Mouse (Mus musculus) kidney, postnatal 0 days (tissue): ENCODE results near the gene Ifitm2. TPM values are rescaled to one million over a fixed set of nuclear protein-coding genes. Genes with fewer than 3 reads are reported as not detected.

ENCODE experiments used
- ATAC-seq: fragments of 200-750 bp; cut with Nextera tagmentation; replicated peaks from 2 replicates; pipeline ENCODE4 v1.8.0; 2017; ENCODE audit warnings: low read depth, moderate number of reproducible peaks, moderate TSS enrichment, moderate library complexity; ENCODE audit not compliant: low FRiP score
- DNase-seq: peaks from one replicate; pipeline ENCODE4 v3.0.0-alpha.2; 2016; ENCODE audit warnings: low spot score
- H3K27ac ChIP-seq: fragments of 300-500 bp; sonication (generic); 2 replicates; pipeline ENCODE4 v1.5.1; 2014; ENCODE audit warnings: mild to moderate bottlenecking
- H3K27me3 ChIP-seq: fragments of 300-500 bp; sonication (generic); 2 replicates; pipeline ENCODE4 v1.6.1; 2014; ENCODE audit warnings: low read length, mixed read lengths; ENCODE audit not compliant: insufficient read depth
- H3K36me3 ChIP-seq: fragments of 300-500 bp; sonication (generic); 2 replicates; pipeline ENCODE4 v1.6.1; 2014; ENCODE audit warnings: low read length, mixed read lengths; ENCODE audit not compliant: insufficient read depth
- H3K4me1 ChIP-seq: fragments of 300-500 bp; sonication (generic); replicated peaks from 2 replicates; pipeline ENCODE4 v1.6.1; 2014; ENCODE audit warnings: antibody characterized with exemption, low read length, mixed read lengths; ENCODE audit not compliant: insufficient read depth
- H3K4me2 ChIP-seq: fragments of 300-500 bp; sonication (generic); 2 replicates; pipeline ENCODE4 v1.6.1; 2014; ENCODE audit warnings: mild to moderate bottlenecking, low read length, moderate library complexity, mixed read lengths
- H3K4me3 ChIP-seq: fragments of 300-500 bp; sonication (generic); replicated peaks from 2 replicates; pipeline ENCODE4 v1.5.1; 2014; ENCODE audit warnings: low read depth, low read length
- H3K9ac ChIP-seq: fragments of 300-500 bp; sonication (generic); 2 replicates; pipeline ENCODE4 v1.6.1; 2014; ENCODE audit warnings: low read depth, low read length
- H3K9me3 ChIP-seq: fragments of 300-500 bp; sonication (generic); replicated peaks from 2 replicates; pipeline ENCODE4 v1.6.1; 2016; ENCODE audit warnings: low read length, inconsistent platforms, mixed read lengths
- CTCF ChIP-seq: IDR thresholded peaks from 2 replicates; pipeline ENCODE4 v1.5.1; 2016; ENCODE audit warnings: antibody characterized with exemption, low read depth, mild to moderate bottlenecking, moderate library complexity
- WGBS: fragments of 180-500 bp; shearing (Covaris S2); extraction: QIAGEN DNeasy Blood & Tissue Kit; methylation state at CpG from one replicate; pipeline ENCODE4 v1.1.7; 2014; 5-methylcytosine and 5-hydroxymethylcytosine counted together
- polyA plus RNA-seq: library from polyadenylated mRNA; unstranded; fragments of >200 nt; fragmentation: Nextera tagmentation; extraction: Ambion mirVana; gene quantifications from 2 replicates; pipeline ENCODE4 v1.2.1, GENCODE M21; 2015

The Ifitm2 gene
- polyA plus RNA-seq, 1 experiment from 2014 or later = 1,251 TPM

- H3K4me1 ChIP-seq = 0 out of 2 replicates have a peak, but pooled peaks cover 3% of the 10 kb centered on the region
- 84% methylated on average over 10 of the region's 10 CpGs for WGBS
- H3K4me2 ChIP-seq = no peak overlapping the region
- no peak for TF ChIP-seq CTCF
- H3K27ac ChIP-seq = 0 out of 2 replicates have a peak overlapping the region, but pooled peaks have one; percentile 88
- no peak overlapping the region for H3K9ac ChIP-seq
- no peak for ATAC-seq
- DNase-seq = no peak
- H3K36me3 ChIP-seq = 0 out of 2 replicates have a peak, but pooled peaks cover 15% of the 10 kb centered on the region
- no peaks in the 10 kb centered on the region for H3K27me3 ChIP-seq
- no peaks in the 10 kb centered on the region for H3K9me3 ChIP-seq
- H3K4me3 ChIP-seq = no peak overlapping the region
Observed at GRCm38 (mm10) chr7:140942811-140943210, 13.0 kb downstream of the Ifitm2 start.

- 43% methylated on average over 9 of the region's 9 CpGs for WGBS
- H3K27ac ChIP-seq = peak overlapping the region; percentile 88
- no peaks in the 10 kb centered on the region for H3K9me3 ChIP-seq
- H3K4me3 ChIP-seq = peak overlapping the region; percentile 45
- 0 out of 2 replicates have a peak, but pooled peaks cover 3% of the 10 kb centered on the region for H3K4me1 ChIP-seq
- DNase-seq (no peak), ATAC-seq (no peak; the same call in 1 of the 2 replicates)
- H3K9ac ChIP-seq = peak overlapping the region; percentile 65
- no peak for TF ChIP-seq CTCF
- peak overlapping the region; percentile 62 for H3K4me2 ChIP-seq
- 0 out of 2 replicates have a peak, but pooled peaks cover 12% of the 10 kb centered on the region for H3K36me3 ChIP-seq
- no peaks in the 10 kb centered on the region for H3K27me3 ChIP-seq
Observed at GRCm38 (mm10) chr7:140942341-140942740, 13.4 kb downstream of the Ifitm2 start.

DNA sequence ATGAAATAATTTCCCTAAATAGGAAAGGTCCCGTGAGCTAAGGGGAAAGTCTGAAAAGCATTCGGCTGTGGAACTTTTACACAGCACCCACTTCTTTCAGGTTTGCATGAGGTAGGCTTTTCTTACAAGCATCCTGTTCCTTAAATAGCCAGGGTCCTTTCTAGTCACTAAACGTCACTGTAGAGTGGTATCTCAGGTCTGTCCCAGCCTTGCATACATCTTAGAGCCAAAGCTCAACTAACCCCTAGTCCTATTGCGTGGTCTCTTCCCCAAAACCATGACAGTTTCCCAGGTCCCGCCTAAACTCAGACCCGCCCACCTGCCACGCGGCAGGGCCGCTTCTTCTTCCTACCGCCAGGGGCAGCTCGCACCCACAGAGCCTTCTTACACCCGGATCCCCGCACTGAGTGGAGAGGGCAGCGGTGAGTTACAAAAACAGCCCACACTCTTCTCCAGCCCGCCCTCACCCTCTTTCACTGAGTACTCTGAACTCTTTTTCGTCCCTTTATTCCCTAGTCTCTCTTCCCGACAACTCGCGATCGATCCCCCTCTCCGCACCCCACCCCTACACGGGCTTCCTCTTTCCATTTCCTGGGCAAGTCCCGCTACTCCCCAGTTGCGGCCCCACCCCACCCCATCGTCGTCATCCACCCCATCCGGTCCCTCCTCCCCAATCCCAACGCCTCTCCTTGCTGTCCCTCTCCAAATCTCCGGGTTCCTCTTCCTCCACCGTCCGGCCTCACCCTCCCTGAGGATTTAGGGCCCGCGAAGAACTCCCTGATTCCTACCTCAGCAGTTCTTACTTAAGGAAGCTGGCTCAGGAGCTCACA, 14.3 kb downstream of the Ifitm2 start, which contains the start of gene Pgghg:
TSS of gene Pgghg (plus strand) at position 170 of the 830 bp plus-strand sequence.
- DNase-seq (peak; percentile 95), ATAC-seq (peak; percentile 84)
- Histone ChIP-seq H3K27ac (peak within 1 kb of the TSS; percentile 88), H3K36me3 (0 out of 2 replicates have a peak, but pooled peaks cover 6% of the 10 kb centered on the region), H3K27me3 (no peaks in the 10 kb centered on the region), H3K4me1 (0 out of 2 replicates have a peak, but pooled peaks cover 3% of the 10 kb centered on the region), H3K9me3 (no peaks in the 10 kb centered on the region), H3K4me3 (peak within 1 kb of the TSS; percentile 45), H3K4me2 (peak within 1 kb of the TSS; percentile 62), H3K9ac (peak within 1 kb of the TSS; percentile 65)
- 2% methylated on average over 33 of the region's 33 CpGs for WGBS
- TF ChIP-seq CTCF = peak; percentile 91

DNA sequence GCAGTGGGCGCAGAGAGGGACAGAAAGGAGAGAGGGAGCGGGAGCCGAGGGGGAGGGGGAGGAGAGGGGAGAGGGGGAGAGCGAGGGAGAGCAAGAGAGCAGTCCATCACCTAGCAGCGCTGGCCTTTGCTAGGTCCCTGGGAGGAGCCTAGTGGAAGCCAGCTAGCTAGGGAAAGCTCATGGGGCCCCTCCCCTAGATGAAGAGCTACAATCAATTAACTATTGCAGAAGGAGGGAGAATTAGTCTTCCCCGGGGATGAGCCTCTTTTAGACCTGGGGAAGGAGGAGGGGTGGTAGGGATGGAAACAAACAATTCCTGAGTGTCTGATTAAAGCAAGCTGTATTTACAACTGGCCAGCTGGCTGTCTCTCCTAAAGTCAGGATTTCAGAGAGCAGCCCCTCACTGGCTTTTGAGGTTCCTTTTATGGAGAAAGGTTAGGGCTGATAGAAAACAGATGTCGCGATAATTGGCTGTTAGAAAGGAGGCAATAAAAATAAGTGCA, 16.1 kb downstream of the Ifitm2 start:
- H3K4me3 ChIP-seq = no peak overlapping the region
- H3K9me3 ChIP-seq = no peaks in the 10 kb centered on the region
- 0 out of 2 replicates have a peak, but pooled peaks cover 3% of the 10 kb centered on the region for H3K4me1 ChIP-seq
- 0 out of 2 replicates have a peak, but pooled peaks cover under 1% of the 10 kb centered on the region for H3K36me3 ChIP-seq
- H3K4me2 ChIP-seq = peak overlapping the region; percentile 30; the same call in 1 of the 2 replicates
- ATAC-seq = no peak
- H3K27ac ChIP-seq = no peak overlapping the region
- no peaks in the 10 kb centered on the region for H3K27me3 ChIP-seq
- H3K9ac ChIP-seq = no peak overlapping the region
- DNase-seq = peak; percentile 79
- WGBS = 8% methylated on average over 8 of the region's 8 CpGs
- no peak for TF ChIP-seq CTCF

DNA sequence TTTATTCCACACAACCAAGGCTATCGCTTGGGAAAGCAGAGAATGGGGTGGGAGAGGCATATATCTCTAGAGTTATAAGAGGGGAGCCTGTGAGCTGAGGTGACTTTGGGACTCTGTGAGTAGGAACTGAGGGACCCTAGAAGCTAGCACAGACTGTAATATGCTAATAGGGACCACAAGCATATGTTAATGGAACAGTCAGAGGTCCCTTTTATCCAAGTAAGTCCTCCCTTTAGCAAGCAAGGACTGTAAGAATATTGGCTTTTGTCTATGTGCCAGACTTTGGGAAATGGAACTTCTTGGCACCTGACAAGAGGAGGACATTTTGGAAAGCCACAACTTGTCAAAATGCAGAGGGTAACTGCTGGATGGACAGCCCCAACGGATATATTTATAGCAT, 16.9 kb downstream of the Ifitm2 start:
- ATAC-seq = no peak
- no peaks in the 10 kb centered on the region for H3K36me3 ChIP-seq
- TF ChIP-seq CTCF = no peak
- no peak for DNase-seq
- H3K27ac ChIP-seq = no peak overlapping the region
- H3K9ac ChIP-seq = no peak overlapping the region
- H3K4me1 ChIP-seq = 0 out of 2 replicates have a peak, but pooled peaks cover 3% of the 10 kb centered on the region
- H3K4me2 ChIP-seq = no peak overlapping the region
- H3K4me3 ChIP-seq = no peak overlapping the region
- no peaks in the 10 kb centered on the region for H3K27me3 ChIP-seq
- no peaks in the 10 kb centered on the region for H3K9me3 ChIP-seq
- 42% methylated on average over 2 of the region's 2 CpGs for WGBS

GRCm38 (mm10) chr7:140938436-140938835, 17.4 kb downstream of the Ifitm2 start:
- Histone ChIP-seq H3K4me2 (no peak overlapping the region), H3K9ac (no peak overlapping the region), H3K9me3 (no peaks in the 10 kb centered on the region), H3K36me3 (no peaks in the 10 kb centered on the region), H3K4me1 (0 out of 2 replicates have a peak, but pooled peaks cover 3% of the 10 kb centered on the region), H3K27ac (no peak overlapping the region), H3K27me3 (no peaks in the 10 kb centered on the region), H3K4me3 (no peak overlapping the region)
- 55% methylated on average over 3 of the region's 3 CpGs for WGBS
- ATAC-seq = no peak
- no peak for DNase-seq
- peak; percentile 44; the same call in 1 of the 2 replicates for TF ChIP-seq CTCF
